Mouse (Mus musculus): ENCODE measurements around the gene Fh1. TPM values are rescaled to one million over a fixed set of nuclear protein-coding genes. Genes with fewer than 3 reads are reported as not detected.

Gene Fh1
- 100 to 1,000 TPM; 509 to 577 TPM for total RNA-seq (2021)

DNA sequence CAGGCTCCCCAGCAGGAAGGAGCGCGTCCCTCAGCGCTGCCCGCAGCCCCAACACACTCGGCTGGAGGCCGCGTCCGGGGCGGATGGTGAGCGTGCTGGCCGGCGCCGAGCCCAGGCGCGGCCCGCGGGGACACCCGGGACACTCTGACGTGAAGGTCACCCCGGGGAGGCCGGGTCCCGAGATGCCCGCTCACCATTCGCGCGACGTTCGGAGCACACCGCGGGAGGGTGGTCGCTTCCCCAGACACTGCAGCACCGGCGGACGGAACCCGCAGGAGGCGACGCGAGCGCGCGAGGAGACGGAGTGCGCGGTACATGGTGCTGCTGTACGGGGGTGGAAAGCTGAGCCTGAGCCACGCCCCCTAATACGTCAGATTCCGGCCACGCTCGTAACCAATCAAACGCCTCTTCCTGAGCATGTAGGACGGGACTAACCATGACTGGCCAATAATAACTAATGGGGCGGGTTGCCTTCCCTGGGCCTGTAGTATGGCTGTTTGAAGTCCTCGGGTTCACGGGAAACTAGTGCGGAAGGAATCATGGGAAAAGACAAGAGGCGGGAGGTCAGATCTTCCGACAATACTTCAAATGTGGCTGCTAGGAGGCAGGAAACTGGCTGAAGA, at the start of gene Fh1:
Gene Fh1, minus strand, starts transcription at position 379 of the 623 bp plus-strand sequence.
- intact Hi-C loops (cut with DNase I), result loop anchor here (2.0 to 5.0 kb wide), 5 partner anchors 42 to 299 kb away; partner anchors contain the start of genes Chml, Exo1 and Opn3
- peak; percentile 97 to 98 for DNase-seq

DNA sequence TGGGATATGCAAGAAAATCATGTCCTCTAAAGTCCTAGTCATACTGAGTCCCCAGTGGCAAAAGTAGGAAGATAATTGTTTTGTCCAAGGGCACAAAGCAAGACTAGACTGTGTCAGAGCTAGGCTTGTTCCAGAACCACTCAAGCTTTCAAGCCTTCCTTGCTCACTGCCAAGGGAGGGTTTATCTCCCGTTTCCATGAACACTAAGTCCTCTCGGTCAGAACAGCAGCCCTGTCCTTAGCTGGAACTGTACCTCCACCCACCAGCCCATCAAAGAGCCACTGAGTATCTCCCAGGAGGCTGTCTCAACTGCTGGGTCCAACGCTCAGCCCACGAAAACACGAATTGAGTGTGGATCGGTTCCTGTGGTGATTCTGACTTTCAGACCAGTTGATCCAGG, 49.7 kb upstream of the Fh1 start:
- intact Hi-C loops (cut with DNase I), result no loop called here

DNA sequence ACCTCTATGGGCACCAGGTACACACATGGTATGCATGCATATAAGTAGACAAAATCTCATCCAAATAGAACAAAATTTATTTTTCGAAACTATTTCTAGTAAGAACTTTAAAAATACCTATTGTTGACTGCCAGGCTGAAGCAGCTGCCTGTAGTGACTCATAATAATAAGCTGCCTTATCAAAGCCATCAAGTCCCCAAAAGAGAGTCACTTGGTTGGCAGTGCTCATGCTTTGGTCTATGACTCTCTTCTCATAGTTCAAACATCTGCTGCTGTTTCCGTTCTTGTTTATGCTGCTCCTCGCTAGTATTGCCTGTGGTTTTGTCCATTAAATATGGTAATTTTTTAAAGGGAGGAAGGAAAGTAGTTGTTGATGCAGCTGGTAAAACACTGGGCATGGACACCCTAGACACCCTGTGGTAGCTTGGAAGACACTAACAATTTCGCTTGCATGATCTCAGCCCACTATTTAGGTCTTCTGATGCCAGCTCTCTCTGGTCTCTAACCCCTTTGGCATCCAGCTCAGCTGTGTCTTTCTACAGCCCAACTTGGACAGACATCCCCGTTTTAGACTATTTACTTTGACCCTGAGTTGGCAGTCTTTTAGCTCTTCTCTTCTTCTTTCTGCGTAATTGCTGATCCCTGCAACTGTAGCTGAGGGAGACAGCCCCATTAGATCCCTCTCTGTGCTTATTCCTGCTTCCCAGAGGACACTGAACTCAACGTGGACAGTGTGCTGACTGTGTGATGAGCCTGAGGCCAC, 48.3 kb upstream of the Fh1 start:
- DNase-seq, result no peak
- intact Hi-C loops (cut with DNase I), result loop anchor here (5.0 kb wide), 2 partner anchors 194 to 249 kb away; partner anchors contain the start of gene Gm38100

More for the DNA sequence above, 49.7 kb upstream of the Fh1 start:
- peak in 1 of 2 experiments; percentile 33 for DNase-seq

DNA sequence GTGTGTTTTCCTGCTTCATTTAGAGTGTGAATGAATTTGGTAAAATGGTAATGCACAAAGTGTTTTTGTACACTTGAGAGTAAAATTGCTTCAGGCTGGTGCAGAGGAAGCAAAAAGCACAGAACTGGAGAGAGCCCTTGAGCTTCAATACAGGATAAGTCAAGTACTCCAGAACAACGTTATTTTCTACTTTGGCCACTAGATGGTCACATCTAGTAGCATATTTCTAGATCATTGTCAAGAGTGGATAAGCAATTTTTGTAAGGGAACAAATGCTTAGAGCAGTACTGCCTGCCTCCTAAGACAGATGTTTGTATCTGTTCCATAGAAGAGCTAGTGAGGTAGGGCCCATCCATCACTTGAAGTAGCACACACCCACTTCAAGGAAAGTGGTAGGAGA, 46.2 kb upstream of the Fh1 start:
- DNase-seq, result no peak
- intact Hi-C loops (cut with DNase I), result loop anchor here (5.0 kb wide), 2 partner anchors 196 to 251 kb away; partner anchors contain the start of gene Gm38100

DNA sequence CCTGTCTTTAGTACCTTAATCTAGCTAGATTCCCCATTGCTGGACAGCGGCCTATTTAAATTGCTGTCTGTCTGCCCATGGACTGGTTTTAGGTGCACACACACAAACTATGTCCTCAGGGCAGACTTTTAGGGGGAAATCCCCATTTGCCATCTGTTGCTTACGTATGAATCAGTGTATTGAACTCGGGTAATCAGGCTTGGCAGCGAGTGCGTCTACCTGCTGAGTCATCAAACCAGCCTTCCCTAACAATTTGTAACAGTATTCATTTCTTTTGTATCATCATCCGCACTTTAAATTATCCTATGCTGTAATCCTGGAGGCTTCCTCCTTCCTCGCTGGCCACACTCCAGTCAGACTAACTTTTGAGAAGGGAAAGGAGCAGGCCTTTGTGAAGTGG, 44.6 kb upstream of the Fh1 start:
- DNase-seq, result no peak
- intact Hi-C loops (cut with DNase I), result loop anchor here (5.0 kb wide), 2 partner anchors 197 to 252 kb away; partner anchors contain the start of gene Gm38100

GRCm38 (mm10) chr1:175669456-175669855, 44.0 kb upstream of the Fh1 start:
- DNase-seq, result no peak
- intact Hi-C loops (cut with DNase I), result loop anchor here (2.0 to 5.0 kb wide), 3 partner anchors 42 to 617 kb away; partner anchors contain the start of gene Fh1

DNA sequence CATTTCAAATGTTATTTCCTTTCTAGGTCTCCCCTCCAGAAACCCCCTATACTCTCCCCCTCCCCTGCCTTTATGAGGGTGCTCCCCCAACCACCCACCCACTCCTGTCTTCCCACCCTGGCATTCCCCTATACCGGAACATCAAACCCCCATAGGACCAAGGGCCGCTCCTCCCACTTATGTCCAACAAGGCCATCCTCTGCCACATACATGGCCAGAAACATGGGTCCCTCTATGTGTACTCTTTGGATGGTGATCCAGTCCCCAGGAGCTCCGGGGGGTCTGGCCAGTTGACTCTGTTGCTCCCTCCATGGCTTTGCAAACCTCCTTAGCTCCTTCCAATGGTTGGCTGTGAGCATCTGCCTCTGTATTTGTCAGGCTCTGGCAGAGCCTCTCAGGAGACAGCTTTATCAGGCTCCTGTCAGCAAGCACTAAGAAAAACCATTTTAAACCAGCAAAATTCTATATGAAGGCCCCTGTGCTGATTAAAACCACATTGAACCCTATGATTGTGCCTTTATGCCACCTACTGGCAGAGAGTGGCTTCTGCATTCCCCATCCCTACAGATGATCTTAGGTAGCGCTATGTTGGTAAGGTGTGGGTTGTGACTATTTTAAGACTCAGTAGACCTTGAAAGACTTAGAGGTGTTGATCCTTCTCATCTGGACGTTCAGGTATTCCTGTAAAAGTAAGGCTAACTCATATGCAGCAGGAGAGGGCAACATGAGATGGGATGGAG, 43.4 kb upstream of the Fh1 start:
- intact Hi-C loops (cut with DNase I), result loop anchor here (2.0 to 5.0 kb wide), 3 partner anchors 42 to 617 kb away; partner anchors contain the start of gene Fh1

GRCm38 (mm10) chr1:175659900-175660299, 34.5 kb upstream of the Fh1 start:
- no peak for DNase-seq
- intact Hi-C loops (cut with DNase I), result no loop called here

More for the DNA sequence above, 43.4 kb upstream of the Fh1 start:
- peak; percentile 18 to 28 for DNase-seq

DNA sequence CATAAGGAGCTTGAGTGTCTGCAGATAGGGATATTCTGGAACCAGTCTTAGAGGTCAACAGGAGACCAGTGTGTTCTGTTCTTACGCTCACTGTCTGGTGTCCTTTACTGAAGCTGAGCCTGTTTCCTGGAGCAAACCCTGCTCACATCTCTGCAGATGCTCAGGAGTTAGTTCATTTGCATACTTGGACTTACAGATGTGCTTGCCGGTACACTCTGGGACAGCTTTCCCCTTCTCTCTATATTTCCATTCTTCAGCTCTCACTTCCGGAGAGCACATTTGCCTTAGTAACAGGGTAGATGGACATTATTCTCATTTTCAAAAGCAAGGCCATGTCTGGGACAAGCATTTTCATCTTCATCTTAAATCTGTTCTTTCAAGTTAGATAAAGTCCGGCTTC, 23.2 kb upstream of the Fh1 start:
- intact Hi-C loops (cut with DNase I), result no loop called here

GRCm38 (mm10) chr1:175646952-175647351, 21.5 kb upstream of the Fh1 start:
- intact Hi-C loops (cut with DNase I), result no loop called here

More for the DNA sequence above, 23.2 kb upstream of the Fh1 start:
- no peak for DNase-seq

GRCm38 (mm10) chr1:175643496-175644265, 18.2 kb upstream of the Fh1 start:
- no peak for DNase-seq
- intact Hi-C loops (cut with DNase I), result no loop called here

More at GRCm38 (mm10) chr1:175646952-175647351, 21.5 kb upstream of the Fh1 start:
- no peak for DNase-seq

DNA sequence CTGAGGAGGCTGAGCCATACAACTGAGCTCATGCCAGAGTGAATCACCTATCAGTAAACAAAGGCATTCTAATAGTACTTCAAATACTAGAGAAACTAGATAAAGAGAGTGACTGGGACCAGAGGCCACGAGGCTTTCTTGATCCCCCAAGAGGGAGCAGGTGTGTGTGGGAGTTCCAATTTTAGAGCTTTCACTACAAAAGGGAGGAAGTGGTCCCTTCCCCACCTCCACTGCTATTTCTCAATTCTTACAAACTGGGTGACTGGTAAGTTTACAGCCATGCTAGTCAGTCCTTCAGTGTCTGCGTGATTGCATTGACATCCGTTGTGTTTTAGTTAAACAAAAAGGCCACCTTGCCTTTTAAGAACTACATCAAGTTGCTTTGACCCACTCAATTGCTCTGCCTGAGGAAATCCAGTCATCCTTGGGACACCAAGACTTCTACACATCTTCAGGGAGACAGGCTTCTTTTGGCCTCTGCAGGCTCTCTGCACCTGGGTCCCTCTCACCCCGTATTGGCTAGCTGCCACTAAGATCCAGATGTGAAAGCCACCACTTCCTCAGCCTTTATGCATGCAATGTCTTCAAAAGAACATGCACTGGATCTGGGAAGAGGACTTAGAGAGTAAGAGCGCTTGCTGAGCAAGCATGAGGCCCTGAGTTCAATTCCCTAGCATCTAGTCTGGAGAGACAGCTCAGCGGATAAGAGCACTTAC, 15.2 kb upstream of the Fh1 start:
- intact Hi-C loops (cut with DNase I), result no loop called here
- DNase-seq, result no peak

- no peak for DNase-seq
- intact Hi-C loops (cut with DNase I), result no loop called here
Measured at GRCm38 (mm10) chr1:175639072-175639471, 13.6 kb upstream of the Fh1 start.

DNA sequence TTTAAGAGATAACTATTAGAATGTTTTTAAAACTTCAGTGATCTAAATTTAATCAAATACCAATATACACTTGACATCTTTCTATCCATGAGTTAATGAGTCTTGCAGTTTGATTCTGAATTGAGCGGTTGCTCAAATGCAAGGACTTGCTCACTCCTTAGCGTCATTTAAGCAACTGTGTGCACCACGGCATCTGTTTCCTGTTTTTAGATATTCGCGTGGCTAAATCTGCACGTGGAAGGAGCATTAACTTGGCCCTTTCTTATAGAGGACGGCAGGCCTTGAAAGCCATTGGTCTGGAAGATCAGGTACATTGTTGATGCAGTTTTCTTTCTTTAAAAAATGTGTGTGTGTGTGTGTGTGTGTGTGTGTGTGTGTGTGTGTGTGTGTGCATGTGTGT, 12.2 kb upstream of the Fh1 start:
- intact Hi-C loops (cut with DNase I), result no loop called here
- DNase-seq, result no peak

- no peak for DNase-seq
- intact Hi-C loops (cut with DNase I), result no loop called here
Measured at GRCm38 (mm10) chr1:175632470-175632869, 7.0 kb upstream of the Fh1 start.

DNA sequence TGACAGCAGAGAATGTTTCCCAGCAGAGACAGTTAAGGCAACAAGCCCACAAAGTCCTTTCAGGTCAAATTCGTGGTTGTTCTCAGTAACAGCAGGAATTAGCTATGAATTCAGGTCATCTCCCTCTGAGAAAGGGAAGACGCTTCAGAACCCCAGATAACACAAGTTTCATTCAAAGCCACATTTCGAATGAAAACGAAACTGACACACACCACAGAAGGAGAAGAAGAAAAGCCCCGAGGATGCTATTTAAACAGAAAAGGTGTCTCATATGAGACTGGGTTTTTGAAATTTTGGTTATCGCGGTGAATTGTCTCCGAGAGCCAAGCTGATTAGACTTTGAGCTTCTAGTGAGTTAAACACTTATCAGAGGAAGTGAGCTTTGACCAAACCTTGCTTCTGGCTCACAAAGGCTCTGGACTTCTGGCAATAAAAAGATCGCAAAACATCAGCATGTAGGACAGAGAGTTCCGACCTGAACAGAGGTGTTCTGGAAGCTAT, 6.3 kb upstream of the Fh1 start:
- no peak for DNase-seq
- intact Hi-C loops (cut with DNase I), result no loop called here

GRCm38 (mm10) chr1:175631080-175631479, 5.6 kb upstream of the Fh1 start:
- DNase-seq, result no peak
- intact Hi-C loops (cut with DNase I), result no loop called here

DNA sequence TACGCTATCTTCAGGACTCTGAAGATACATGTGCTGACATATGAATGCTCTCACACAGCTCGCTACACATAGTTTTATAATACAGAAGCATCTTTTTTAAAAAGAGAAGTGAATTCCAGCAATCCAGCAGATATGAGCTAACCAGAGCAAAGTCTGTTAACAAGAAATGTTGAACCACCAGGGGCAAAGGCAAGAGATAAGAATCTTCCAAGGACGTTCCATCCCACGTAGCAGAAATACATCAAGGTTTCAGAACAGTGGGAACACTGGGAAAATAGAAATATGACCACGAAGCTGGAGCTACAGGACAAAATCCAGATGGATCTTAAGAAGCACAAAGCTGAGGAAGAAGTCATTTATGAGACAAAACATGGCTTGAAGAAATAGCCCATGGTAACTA, 4.9 kb upstream of the Fh1 start:
- DNase-seq, result no peak
- intact Hi-C loops (cut with DNase I), result no loop called here

DNA sequence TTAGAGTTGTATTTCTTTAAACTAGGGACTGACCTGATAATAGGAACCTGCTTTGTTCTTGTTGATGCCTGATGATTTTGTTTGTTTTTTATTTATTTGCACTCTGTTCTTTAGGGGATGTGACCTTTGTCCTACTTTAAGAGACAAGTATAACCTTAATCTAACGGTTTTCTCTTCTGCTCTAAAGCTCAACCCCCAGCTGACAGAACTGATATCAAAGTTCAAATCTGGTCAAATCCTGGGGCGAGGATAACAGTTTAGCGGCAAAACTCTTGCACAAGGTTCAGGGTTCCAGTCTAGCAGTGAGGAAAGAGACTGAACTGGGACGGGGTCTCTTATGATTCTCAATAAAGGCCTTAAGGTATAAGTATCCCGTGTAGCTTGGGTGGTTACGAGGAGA, 3.8 kb upstream of the Fh1 start:
- no peak for DNase-seq
- intact Hi-C loops (cut with DNase I), result loop anchor here (5.0 kb wide), 3 partner anchors 38 to 253 kb away; partner anchors contain the start of gene Exo1
